Comparison of ENCODE assay signal across 17 mouse cellular contexts in genomic region chr2:16559287-16559686, GRCm38 (mm10).
"Had no signal": no experiment of that assay in that cellular context is flagged by ENCODE, and none has a peak within 500 bp of the region (broad histone marks: within the 10 kb centered on the region; RNA-seq: fewer than 3 reads in every experiment).

No protein-coding gene starts in this region.

- DNase-seq: kidney, postnatal 36 days; layer of hippocampus, postnatal 36 days; liver, embryonic 13.5 days; lung, adult 2 months; lung, postnatal 14 days; lung, postnatal 4 days; right cerebral cortex, adult 18-20 months; right cerebral cortex, postnatal 14 days; right cerebral cortex, postnatal 4 days; thymus, adult 2 months; thymus, postnatal 14 days had no signal

- H3K4me1 ChIP-seq: liver, embryonic 13.5 days; neural tube, embryonic 12.5 days; neural tube, embryonic 15.5 days had no signal

- H3K4me2 ChIP-seq: liver, embryonic 13.5 days; neural tube, embryonic 12.5 days; neural tube, embryonic 15.5 days had no signal

- H3K9me3 ChIP-seq: liver, embryonic 13.5 days; neural tube, embryonic 12.5 days; neural tube, embryonic 15.5 days had no signal

- H3K36me3 ChIP-seq: liver, embryonic 13.5 days; neural tube, embryonic 12.5 days; neural tube, embryonic 15.5 days had no signal

- H3K27me3 ChIP-seq: liver, embryonic 13.5 days; neural tube, embryonic 12.5 days; neural tube, embryonic 15.5 days had no signal

- H3K9ac ChIP-seq: liver, embryonic 13.5 days; neural tube, embryonic 12.5 days; neural tube, embryonic 15.5 days had no signal

- H3K4me3 ChIP-seq: left cerebral cortex, adult 2 months; liver, embryonic 13.5 days; neural tube, embryonic 12.5 days; neural tube, embryonic 15.5 days had no signal

- H3K27ac ChIP-seq: kidney, postnatal 0 days; left cerebral cortex, adult 2 months; liver, embryonic 13.5 days; neural tube, embryonic 12.5 days; neural tube, embryonic 15.5 days; stomach, postnatal 0 days had no signal

- ATAC-seq: intestine, postnatal 0 days had no signal
